Mouse (Mus musculus): ENCODE results near the gene Usp29.

- no peak for TF ChIP-seq CTCF (IDR thresholded peaks at IDR 0.05; ENCODE audit: insufficient read depth, low read depth, low read length)
- no peak for TF ChIP-seq POLR2A (IDR thresholded peaks at IDR 0.05; ENCODE audit: insufficient read depth, low read depth, low read length)
These were observed 156.5 kb downstream of the Usp29 start for GRCm38 (mm10) chr7:6886896-6887295.
